Mouse (Mus musculus) brain, adult 2 months (tissue): ENCODE results near the gene Hoxb2.

ENCODE experiments used
- DNase-seq: peaks from one replicate; pipeline ENCODE4 v3.0.0; 2011; ENCODE audit warnings: low read depth, low spot score

The Hoxb2 gene

GRCm38 (mm10) chr11:96334998-96335397 is 15.3 kb upstream of the Hoxb2 start:
- no peak for DNase-seq

GRCm38 (mm10) chr11:96336597-96336996 is 13.7 kb upstream of the Hoxb2 start:
- no peak for DNase-seq

- DNase-seq = no peak
Observed at GRCm38 (mm10) chr11:96337026-96337425, 13.3 kb upstream of the Hoxb2 start.

GRCm38 (mm10) chr11:96338957-96339855 is 11.1 kb upstream of the Hoxb2 start:
- no peak for DNase-seq

- DNase-seq = no peak
Observed at GRCm38 (mm10) chr11:96340698-96341365, 9.5 kb upstream of the Hoxb2 start.

- DNase-seq = no peak
Observed at GRCm38 (mm10) chr11:96341701-96342575, 8.4 kb upstream of the Hoxb2 start.

- DNase-seq = no peak
Observed at GRCm38 (mm10) chr11:96342576-96342930, 7.8 kb upstream of the Hoxb2 start.

- DNase-seq = no peak
Observed at GRCm38 (mm10) chr11:96343206-96343745, 7.0 kb upstream of the Hoxb2 start.

- no peak for DNase-seq
Observed at GRCm38 (mm10) chr11:96344061-96344877, 6.1 kb upstream of the Hoxb2 start.

- no peak for DNase-seq
Observed at GRCm38 (mm10) chr11:96344878-96345159, 5.5 kb upstream of the Hoxb2 start.

- no peak for DNase-seq
Observed at GRCm38 (mm10) chr11:96345220-96345892, 5.0 kb upstream of the Hoxb2 start.

- DNase-seq = no peak
Observed at GRCm38 (mm10) chr11:96345893-96346806, 4.2 kb upstream of the Hoxb2 start.

GRCm38 (mm10) chr11:96346916-96347520 is 3.3 kb upstream of the Hoxb2 start:
- no peak for DNase-seq

- no peak for DNase-seq
Observed at GRCm38 (mm10) chr11:96347717-96348116, 2.6 kb upstream of the Hoxb2 start.

- DNase-seq = no peak
Observed at GRCm38 (mm10) chr11:96348141-96348928, 2.0 kb upstream of the Hoxb2 start.

- DNase-seq = no peak
Observed at GRCm38 (mm10) chr11:96348988-96349387, 1.3 kb upstream of the Hoxb2 start.

- no peak for DNase-seq
Observed at GRCm38 (mm10) chr11:96349491-96350340, 609 bp upstream of the Hoxb2 start.
